Mouse (Mus musculus) adrenal gland, adult 18-20 months (tissue): ENCODE measurements around the gene Mical3. TPM values are rescaled to one million over a fixed set of nuclear protein-coding genes. Genes with fewer than 3 reads are reported as not detected.

ENCODE experiments used
- DNase-seq, 2 experiments: peaks; one replicate each; pipeline ENCODE4 v3.0.0; 2021 to 2022; ENCODE audit warnings: low spot score in 2 of 2
- total RNA-seq, 2 experiments: library from RNA; stranded (reverse); gene quantifications; 1 replicate in 1 of 2; 2 replicates in 1 of 2; pipeline ENCODE4 v1.2.3; 2021

Mical3 gene
- total RNA-seq, 2 experiments from 2014 or later = 35.7 to 46.0 TPM

DNA sequence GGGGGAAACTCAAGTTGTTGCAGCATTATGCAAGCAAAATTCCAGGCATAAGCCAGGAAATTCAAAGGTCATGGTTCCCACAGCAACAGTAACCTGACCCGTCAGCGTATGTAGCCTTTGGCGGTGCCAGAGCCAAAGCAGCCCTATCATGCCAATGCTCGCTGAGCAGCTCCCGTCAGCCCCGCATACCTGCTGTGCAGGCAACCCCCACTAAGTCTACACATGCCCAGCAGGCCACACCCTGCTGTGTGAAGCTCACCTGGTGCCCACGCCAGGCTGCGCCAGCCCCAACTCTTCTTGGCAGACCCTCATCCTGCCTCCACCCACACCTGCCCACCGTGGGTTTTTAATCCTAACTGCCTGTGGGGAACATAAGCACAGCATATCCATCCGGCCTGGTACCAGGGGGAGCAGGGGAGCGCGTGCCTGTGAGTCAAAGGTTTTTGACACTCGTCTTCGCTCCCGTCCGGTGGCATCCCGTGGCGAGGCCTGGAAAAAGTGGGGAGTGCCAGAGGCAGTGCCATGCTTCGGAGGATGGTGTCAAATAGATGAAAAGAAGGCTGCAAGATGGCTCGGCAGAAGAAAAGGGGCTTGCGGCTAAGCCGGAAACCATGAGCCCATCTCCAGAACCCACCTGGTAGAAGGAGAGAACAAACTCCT lies 43.1 kb downstream of the Mical3 start:
- peak in 1 of 2 experiments; percentile 29 for DNase-seq

GRCm38 (mm10) chr6:121087127-121087526 lies 43.7 kb downstream of the Mical3 start:
- no peak for DNase-seq

- no peak for DNase-seq
Observed at GRCm38 (mm10) chr6:121086226-121086625, 44.6 kb downstream of the Mical3 start.

DNA sequence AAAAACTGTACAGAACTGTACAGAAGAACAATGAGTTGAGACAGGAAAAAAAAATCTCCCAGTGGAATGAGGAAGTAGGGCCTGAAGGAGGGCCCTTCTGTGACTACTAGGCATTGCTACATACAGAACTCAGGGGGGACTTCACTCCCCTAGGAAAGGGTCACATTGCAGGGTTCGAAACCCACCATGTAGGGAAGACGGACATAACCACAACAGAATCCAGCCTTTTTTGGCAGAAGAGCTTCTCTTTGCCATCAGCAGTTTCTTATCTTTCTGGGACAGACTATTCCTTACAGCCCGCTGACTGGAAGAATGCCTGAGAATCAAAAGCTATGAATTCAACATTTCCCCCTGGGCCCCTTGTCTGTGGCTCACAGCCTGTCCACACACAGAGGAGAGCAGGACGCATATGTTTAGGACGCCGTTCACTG lies 46.7 kb downstream of the Mical3 start:
- DNase-seq = no peak

DNA sequence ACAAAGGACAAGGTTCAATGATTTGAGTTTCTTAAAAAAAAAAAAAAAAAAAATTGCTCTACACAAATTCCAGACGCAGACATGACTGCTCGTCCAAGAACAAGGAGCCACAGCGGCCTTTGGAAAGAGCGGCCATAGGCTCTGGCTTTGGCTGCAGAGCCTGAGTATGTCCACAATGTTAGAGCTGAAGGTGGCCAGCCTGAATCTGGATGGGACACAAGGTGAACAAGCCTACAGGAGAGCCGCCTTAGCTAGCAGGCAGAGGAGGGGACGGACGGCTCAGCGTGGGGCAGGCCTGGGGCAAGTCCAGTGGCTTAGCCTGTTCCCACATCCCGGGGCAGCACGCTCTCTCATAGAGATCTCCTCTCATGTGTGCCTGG lies 48.7 kb downstream of the Mical3 start:
- no peak for DNase-seq

- DNase-seq = no peak
Observed at GRCm38 (mm10) chr6:121081288-121082093, 49.3 kb downstream of the Mical3 start.

DNA sequence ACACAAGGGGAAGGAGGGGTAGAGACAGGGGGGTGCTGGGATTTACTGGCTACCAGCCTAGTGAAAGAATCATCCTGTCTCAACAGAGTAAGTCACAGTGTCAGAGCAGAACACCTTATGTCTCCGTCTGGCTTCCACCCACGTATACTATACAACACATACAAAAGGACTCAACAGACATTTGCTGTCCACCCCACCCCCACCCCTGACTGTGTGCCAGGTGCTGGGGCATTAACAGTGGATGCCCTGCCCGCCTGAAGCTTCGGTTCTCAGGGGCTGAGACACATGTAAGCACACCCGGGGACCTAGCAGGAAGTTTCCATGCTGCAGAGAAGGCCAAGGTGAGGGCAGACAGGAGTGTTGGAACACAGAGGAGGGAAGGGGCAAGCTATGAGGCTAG lies 52.6 kb downstream of the Mical3 start:
- no peak for DNase-seq

DNA sequence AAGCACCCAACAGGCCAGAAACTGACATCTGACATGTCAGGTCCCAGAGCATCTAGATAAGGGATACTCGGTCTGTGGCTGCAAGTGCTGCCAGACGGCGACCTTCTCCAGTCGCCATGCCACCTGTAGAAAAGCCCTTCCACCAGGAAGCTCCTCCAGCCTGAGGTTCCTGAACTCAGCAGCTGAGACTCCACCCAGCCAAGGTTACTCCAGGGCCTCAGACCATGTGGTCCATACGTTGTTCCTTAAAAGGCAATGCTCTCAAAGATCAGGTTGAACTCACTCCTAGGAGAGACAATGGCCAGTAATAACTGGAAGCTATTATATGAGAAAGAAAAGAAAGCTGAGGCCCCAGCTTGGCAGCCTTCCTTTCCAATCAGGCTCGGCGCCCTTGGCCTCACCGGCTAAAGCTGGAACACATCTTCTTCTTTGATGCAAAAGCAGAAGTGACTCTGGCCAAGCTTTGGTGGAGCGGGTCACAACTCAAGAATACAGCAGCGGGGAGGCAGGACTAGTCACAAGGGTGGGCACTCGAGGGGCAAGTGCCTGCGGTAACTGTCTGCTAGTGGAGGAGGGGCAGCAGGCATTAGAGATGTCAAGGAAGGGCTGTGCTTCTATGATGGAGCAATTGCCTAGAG lies 53.8 kb downstream of the Mical3 start:
- DNase-seq = no peak

DNA sequence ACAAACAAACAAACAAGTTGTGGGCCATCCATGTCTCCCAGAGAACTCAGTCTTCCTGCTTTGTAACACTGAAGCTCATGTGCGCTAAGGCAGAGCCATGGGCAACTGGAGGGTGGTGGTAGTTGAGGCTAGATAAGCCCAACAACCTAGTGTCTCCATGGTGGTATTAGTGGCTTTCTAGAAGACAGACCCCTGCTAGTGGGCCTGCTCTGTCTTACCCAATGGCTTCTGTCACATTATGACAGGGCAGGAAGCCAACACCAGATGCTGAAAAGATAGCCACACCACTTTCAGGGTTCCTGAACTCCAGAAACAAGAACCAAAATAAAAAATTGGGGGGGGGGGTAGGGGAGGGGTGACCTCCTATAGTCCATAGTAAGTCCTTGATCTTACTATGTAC lies 55.0 kb downstream of the Mical3 start:
- no peak for DNase-seq

DNA sequence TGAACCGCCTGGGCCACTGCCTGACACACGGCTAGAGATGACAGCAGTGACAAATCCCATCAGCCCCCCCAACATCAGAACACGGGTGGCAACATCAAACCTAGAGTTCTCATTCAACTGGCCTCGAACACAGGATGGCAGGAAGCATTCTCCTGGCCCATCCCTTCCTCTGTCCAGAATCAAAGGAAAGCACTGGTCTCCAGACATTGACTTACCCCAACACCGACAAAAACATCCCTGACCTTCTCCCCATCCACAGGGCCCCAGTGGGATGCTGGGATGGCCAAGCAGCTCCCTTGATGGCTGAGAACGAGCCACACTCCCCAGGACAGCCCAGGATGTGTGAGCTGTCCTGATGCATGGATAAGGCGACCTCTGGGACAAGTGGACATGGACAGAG lies 57.5 kb downstream of the Mical3 start:
- DNase-seq = no peak

DNA sequence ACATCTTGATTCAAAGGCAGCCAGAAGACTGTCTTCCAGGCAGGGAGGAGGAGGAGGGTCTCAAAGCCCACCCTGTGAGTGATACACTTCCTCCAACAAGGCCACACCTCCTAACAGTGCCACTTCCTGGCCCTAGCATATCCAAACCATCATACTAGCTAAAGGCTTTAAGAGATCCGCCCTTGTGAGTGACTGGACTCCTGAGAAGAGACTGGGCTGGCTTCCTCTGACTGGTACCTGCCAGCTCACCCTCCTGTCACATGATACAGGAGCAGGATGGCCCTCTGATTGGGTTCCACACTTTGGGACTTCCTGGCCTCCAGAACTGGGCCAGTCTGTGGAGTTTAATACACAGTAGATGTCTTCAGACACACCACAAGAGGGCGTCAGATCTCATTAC lies 58.2 kb downstream of the Mical3 start:
- DNase-seq = no peak

DNA sequence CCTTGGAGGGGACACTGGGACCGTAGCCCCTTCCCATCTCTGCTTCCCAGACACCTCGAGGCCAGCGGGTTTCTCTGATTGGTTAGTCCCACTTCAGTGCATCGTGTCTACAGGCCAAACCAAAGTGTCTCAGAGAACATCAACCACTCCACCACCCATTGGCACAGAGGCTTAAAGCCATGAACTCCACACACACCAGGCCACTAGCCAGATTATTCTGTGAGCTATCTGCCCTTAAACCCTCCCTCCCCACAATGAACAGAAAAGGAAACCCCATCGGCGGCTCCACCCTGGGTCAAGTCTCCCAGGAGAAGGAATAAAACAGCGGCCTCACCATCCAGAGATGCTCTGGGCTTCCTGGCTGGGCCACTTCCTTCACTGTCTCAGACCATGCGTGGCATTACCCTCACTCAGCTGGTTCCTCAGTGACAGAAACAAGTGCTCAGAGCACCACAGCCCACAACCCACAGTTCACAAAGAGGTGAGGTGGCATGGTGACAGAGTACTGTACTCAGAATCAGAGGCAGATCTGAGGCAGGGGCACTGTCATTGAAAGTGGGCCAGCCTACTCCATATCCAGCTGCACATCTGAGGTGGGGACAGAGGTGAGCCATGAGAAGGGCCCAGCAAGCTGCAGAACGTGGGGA lies 60.1 kb downstream of the Mical3 start:
- no peak for DNase-seq

GRCm38 (mm10) chr6:121069156-121069555 lies 61.6 kb downstream of the Mical3 start:
- no peak for DNase-seq

DNA sequence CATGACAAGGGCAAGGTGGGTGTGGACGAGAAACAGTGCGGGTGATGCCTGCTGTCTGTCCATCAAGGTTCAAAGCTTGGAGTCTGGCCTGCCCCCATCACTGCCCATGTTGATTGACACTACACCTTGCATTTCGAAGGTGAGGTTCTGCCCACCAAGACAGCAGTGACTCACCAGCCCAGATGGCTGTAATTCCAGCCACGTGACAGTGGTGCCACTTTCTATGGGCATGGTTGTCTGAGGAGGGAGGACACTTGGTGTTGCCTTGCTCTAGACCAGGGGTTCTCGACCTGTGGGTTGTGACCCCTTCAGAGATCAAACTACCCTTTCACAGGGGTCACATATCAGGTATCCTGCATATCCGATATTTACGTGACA lies 62.7 kb downstream of the Mical3 start:
- DNase-seq = no peak

GRCm38 (mm10) chr6:121067426-121068086 lies 63.2 kb downstream of the Mical3 start:
- DNase-seq = no peak

GRCm38 (mm10) chr6:121066761-121067160 lies 64.0 kb downstream of the Mical3 start:
- DNase-seq = peak in 1 of 2 experiments; percentile 37

- DNase-seq = no peak
Observed at GRCm38 (mm10) chr6:121064356-121065015, 66.3 kb downstream of the Mical3 start.

DNA sequence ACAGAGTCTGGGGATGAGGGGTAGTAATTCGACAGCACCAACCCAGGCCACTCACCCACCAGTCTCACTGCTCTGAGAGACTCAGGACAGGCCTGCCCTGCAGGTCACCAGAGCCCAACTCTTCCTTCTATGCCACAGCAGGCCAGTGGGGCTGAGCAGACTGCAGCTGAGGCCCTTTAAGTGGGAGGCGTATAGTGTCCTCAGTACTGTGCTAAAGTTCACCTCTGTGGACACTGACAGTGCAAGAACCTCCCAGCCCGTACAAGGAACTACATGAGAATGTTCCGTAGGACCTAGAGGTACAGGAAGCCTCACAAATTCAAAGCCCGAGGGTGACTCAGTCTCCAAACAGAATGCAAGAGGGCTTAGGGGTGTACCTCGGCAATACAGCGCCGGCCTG lies 67.0 kb downstream of the Mical3 start:
- no peak for DNase-seq

- no peak for DNase-seq
Observed at GRCm38 (mm10) chr6:121062891-121063408, 67.8 kb downstream of the Mical3 start.

- DNase-seq = no peak
Observed at GRCm38 (mm10) chr6:121058039-121058438, 72.8 kb downstream of the Mical3 start.
